Mouse (Mus musculus): ENCODE data around the gene Cetn2.

Cetn2 gene

DNA sequence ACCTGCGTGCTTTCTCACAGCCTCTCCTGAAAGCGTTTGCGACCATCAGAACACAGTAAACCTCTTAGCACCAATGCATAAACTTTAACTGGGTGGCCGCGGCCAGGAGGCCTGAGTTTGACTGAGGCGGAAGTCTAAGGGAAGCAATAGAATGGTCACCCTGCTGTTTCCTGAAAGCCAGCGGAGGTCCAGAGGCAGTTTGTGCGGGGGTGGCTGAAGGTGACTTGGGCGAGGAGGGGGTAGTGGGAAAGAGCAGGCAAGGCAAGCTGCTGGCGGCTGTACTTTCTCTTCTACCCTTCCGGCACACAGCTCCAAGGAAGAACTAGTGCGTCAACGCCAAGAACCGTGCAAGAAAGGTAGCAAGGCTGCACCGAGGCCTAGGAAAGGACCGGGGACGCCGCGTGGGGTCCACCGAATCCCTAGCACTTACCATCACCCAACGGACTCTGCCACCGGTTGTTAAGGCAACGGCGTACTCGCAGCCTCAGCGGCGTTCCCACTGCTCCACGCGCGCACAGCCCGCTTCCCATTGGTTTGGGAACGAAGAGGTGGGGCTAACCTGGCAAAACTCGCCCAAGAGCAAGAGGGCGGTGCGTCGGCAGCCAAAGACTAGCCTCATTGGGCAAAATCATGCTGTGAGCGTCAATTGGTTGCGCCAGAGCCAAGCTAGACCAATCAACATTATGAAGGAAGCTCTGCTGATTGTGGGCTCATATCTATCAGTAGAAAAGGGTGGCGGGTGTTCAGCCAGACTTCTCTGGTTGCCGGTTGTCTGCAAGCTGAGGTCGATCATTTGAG lies at the start of gene Cetn2, which contains the start of gene Nsdhl:
Gene Cetn2, minus strand, starts transcription at position 528 of the 798 bp plus-strand sequence.
Gene Nsdhl, plus strand, starts transcription at position 674 of the 798 bp plus-strand sequence.
- peak; percentile 93 for DNase-seq

DNA sequence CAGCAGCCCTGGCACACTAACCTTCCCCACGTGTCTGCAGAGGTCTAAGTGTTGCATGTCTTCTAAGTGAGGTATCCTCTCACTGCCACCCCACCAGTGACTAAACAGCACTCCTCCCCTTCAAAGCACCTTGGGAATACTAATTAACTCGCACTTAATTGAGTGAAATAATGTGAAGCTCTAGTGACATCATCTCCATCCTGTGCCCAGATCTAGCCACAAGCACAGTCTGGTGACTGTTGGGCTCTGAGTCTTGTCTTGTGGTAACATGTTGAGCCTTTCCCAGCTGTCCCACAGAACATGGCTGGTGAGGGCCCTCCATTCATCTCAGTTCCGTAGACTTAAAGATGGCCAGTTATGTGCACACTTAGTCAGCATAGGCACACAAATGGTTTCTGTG lies 44.5 kb upstream of the Cetn2 start:
- DNase-seq: no peak

- no peak for DNase-seq
Observed at GRCm38 (mm10) chrX:72961511-72961910, 43.3 kb upstream of the Cetn2 start.

GRCm38 (mm10) chrX:72960431-72960830 lies 42.2 kb upstream of the Cetn2 start:
- DNase-seq: peak; percentile 58

GRCm38 (mm10) chrX:72956486-72956885 lies 38.3 kb upstream of the Cetn2 start:
- no peak for DNase-seq

- no peak for DNase-seq
Observed at GRCm38 (mm10) chrX:72953464-72953863, 35.3 kb upstream of the Cetn2 start.

- no peak for DNase-seq
Observed at GRCm38 (mm10) chrX:72921391-72921790, 3.2 kb upstream of the Cetn2 start.

DNA sequence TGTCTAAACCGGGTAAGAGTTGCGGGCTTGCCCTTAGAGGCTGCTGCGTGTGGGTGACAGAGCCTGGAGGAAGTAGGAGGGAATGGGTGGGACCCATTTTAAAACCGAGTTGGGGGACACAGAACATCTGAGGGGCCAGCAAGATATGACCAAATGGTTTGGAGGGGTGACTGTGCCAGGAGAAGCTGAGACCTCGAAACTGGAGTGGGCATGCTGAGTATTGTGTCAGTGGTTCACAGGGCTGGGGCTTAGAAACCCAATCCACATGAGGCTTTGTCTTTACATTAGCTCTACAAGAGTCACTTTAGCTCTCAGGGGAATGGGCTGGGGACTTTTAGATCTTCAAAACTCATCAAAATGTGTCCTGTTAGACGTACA lies 460 bp upstream of the Cetn2 start:
- no peak for DNase-seq

- no peak for DNase-seq
Observed at GRCm38 (mm10) chrX:72911611-72912010, 6.6 kb downstream of the Cetn2 start.

DNA sequence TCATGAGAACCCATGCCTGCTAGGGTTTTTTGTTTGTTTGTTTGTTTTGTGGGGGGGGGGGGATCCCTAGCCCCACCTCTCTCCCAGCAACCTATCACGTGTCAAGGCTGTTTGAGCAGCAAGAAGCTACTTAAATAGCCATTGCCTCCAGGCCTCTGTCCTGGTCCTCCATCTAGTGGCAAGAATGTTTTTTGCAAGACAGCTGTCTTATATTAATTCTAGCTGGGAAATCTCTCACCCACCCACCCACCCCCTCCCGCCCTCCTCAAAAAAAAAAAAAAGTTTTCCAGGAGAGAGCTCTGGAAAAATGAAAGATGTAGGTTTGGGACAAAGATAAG lies 9.8 kb downstream of the Cetn2 start:
- DNase-seq: peak; percentile 63

DNA sequence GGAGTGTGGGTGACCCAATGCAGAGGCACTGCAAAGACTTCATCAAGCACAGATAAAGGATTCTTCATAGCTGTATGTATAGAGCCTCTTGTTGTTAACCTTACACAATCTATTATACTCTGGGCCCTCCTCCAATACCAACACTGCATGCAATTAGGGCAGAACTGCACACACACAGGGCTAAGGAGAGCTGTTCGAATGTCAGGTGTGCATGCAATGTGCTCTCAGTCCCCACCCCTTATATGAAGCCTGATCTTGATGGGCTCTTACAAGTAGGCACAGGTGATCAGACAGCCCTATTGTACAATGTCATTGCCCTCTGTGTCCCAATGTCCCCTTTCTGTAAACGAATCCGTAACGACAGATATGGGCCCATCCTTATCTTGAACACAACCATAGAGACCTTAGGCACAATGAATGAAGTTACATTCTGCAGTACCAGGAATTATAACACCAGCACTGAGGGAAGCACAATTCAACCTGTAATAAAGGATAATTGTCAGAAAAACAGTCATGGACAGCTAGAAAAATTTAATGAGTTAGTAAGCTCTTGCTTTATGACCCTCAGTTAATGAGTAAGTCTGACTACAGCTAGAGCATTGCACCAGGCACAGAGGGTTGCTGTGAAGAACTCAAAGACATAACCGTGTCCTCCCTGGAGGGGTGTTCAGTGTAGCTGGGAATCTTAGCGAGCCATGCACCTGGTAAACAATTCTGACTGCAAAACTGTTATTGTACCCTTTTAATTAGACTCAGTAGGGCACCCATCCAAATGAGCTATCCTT lies 10.4 kb downstream of the Cetn2 start:
- no peak for DNase-seq

- no peak for DNase-seq
Observed at GRCm38 (mm10) chrX:72902530-72902929, 15.7 kb downstream of the Cetn2 start.

GRCm38 (mm10) chrX:72896055-72896437 lies 22.2 kb downstream of the Cetn2 start:
- no peak for DNase-seq

- DNase-seq: no peak
Observed at GRCm38 (mm10) chrX:72895388-72896054, 22.7 kb downstream of the Cetn2 start.

Measured in lung, postnatal 36 days (tissue).